Mouse (Mus musculus) megakaryocyte-erythroid progenitor cell, adult 5-6 weeks (primary cell): ENCODE results near the gene Zfyve19. TPM values are rescaled to one million over a fixed set of nuclear protein-coding genes. Genes with fewer than 3 reads are reported as not detected.

Experiments used
- ATAC-seq: replicated peaks from 2 replicates; pipeline ENCODE4 v1.8.0; 2016; ENCODE audit warnings: mild to moderate bottlenecking, inconsistent platforms; ENCODE audit not compliant: severe bottlenecking, poor library complexity, low FRiP score, low TSS enrichment
- total RNA-seq, 2 experiments: library from RNA; stranded (forward) in 1 of 2; stranded (reverse) in 1 of 2; fragments of 200-1000, 215-1000 nt in 1 of 2; fragments of >200 nt in 1 of 2; fragmentation: Nextera tagmentation in 1 of 2; gene quantifications; 2 replicates each; pipeline ENCODE4 v1.2.3; 2014 to 2017

Zfyve19 gene
- total RNA-seq, 2 experiments from 2014 or later: 35.9 to 46.2 TPM

DNA sequence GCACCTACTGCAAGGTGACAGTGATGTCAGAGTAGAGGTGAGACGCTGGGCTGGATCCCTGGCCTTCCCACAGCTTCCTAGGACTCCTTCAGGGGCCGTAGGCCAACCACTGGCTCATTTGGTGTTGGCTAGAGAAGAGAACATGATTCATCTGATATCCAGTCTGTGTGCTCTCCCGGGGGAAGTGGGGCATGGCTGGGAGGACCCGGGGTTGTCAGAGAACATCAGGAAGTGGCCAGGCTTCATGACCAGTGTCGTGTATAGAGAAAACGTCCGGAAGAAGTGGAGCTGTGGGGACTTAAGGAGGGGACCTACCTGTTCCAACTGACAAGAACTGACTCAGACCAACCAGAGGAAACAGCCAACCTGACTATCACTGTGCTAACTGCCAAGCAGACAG, 36.8 kb downstream of the Zfyve19 start:
- ATAC-seq: no peak

GRCm38 (mm10) chr2:119247904-119248303, 39.5 kb downstream of the Zfyve19 start:
- ATAC-seq: no peak

GRCm38 (mm10) chr2:119249592-119250061, 41.2 kb downstream of the Zfyve19 start:
- ATAC-seq: 0 out of 2 replicates have a peak, but pooled peaks have one; percentile 19

GRCm38 (mm10) chr2:119250377-119250776, 42.0 kb downstream of the Zfyve19 start:
- no peak for ATAC-seq

DNA sequence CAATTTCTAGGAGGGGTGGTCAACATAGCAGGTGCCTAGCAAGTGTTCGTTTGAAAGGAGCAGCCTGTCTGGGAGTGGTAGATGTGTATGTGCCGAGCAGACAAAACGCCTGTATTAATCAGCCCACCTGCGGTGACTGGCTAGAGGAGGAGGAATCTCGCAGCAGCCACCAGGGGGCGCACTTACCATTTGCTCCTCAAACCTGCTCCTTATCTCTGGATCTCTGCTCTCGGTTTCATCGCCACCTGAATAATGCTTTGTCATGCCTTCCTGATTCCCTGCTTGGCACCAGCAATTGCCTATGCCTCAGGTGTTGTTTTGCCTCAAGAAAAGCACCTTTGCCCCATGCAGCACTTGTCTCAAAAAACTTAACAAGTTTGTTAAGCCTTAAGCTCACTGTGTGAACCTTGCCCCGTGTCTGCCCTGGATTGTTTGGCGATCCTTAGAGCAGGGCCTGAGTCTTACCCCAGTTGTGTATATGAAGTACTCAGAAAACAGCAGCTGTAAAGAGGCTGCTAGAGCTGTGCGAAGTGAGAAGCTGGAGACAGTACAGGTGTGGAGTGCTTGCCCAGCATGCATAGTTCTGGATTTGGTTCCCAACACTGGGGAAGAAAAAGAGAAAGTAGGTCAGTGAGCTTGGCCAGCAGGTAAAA, 42.5 kb downstream of the Zfyve19 start:
- ATAC-seq: peak; percentile 87

- no peak for ATAC-seq
Observed at GRCm38 (mm10) chr2:119254976-119255375, 46.6 kb downstream of the Zfyve19 start.

DNA sequence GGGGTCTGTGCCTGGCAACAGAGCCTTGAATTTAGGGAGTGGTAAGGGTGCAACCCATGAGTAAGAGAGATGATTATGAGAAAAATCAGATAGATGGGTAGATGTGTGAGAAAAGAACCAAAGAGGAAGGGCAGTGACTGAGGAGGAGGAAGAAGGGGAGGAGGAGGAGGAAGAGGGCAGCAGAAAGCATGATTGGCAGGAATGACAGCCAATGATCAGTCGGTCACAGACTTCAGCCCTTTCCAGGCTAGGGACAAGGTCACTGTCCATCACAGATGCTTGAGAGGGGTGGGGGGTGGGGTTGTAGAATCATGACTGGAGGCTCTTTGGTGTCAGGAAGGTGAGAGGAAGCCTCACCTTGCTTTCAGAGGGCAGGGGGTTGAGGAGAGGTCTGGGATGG, 52.1 kb downstream of the Zfyve19 start:
- no peak for ATAC-seq

DNA sequence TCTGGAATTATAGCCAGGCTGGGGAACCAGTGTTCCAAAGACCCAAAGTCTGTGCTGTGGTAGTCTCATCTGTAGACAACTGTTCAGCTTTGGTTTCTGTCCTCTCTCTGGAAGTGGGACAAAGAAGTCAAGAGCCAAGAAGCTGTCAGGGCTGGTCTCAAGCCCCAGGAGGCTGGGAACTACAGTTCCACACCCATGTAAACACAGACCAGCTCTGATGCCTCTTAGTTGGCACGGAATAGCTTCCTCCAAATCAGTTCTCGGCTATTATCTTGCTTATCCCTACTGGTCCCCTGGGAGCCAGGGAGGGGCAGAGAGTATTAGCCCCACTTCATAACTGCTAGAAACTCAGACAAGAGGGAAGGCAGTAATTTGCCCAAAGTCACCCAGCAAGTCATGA, 52.9 kb downstream of the Zfyve19 start:
- no peak for ATAC-seq

DNA sequence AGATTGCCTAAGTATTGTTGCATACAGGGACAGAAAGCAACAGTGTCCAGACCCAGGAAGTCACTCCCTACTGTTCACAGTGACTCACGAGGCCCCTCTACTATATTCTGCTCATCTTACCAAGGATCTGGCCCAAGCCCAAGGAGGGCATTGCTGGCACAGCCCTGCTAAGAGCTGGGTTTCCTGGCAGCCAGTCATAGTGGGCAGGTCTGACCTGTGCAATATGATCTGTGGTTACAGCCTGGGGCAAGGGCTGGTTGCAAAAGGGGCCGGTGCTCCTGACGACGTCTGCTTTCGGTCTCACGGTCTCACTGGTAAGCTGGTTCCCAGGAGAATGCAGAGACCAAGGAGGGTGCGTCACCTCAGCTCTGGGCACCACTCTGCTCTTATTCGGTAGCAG, 54.6 kb downstream of the Zfyve19 start:
- ATAC-seq: peak; percentile 89

DNA sequence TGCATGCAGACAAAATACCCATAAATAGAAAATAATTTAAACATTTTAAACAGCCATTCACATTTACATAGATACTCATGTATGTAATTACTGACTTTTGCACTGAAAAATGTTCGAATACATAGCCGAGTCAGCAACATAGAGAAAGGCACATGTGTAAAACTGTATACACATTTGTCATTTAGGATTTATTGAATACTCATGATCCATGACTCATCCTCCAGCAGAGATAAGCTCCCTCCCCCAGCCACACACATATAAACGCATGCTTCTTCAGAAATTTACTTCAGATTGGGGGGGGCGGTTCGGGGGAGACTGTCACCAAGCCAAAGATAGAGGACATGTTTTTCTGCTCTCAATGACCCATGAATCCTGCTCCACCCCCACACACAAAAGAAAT, 55.4 kb downstream of the Zfyve19 start:
- ATAC-seq: 0 out of 2 replicates have a peak, but pooled peaks have one; percentile 15

Other genes starting within 250 kb of the Zfyve19 start
- gene Ccdc32, start 179.2 kb upstream of the Zfyve19 start, total RNA-seq (2014; fragmentation: Nextera tagmentation): 15.1 and 18.7 TPM in 2 replicates
- gene Ccdc32, start 179.2 kb upstream of the Zfyve19 start, total RNA-seq (2017): 16.6 and 18.7 TPM in 2 replicates
- gene Rpusd2, start 173.8 kb upstream of the Zfyve19 start, total RNA-seq (2014; fragmentation: Nextera tagmentation): 19.0 and 25.4 TPM in 2 replicates
- 20.1 and 23.0 TPM in 2 replicates for gene Rpusd2, start 173.8 kb upstream of the Zfyve19 start, total RNA-seq (2017)
- 79.0 and 81.2 TPM in 2 replicates for gene Knl1, start 161.5 kb upstream of the Zfyve19 start, total RNA-seq (2014; fragmentation: Nextera tagmentation)
- 89.9 and 91.0 TPM in 2 replicates for gene Knl1, start 161.5 kb upstream of the Zfyve19 start, total RNA-seq (2017)
- 38.1 and 53.7 TPM in 2 replicates for gene Rad51, start 95.8 kb upstream of the Zfyve19 start, total RNA-seq (2014; fragmentation: Nextera tagmentation)
- 28.4 and 33.1 TPM in 2 replicates for gene Rad51, start 95.8 kb upstream of the Zfyve19 start, total RNA-seq (2017)
- 40.0 and 58.7 TPM in 2 replicates for gene Rmdn3, start 51.6 kb upstream of the Zfyve19 start, total RNA-seq (2014; fragmentation: Nextera tagmentation)
- 61.9 and 76.4 TPM in 2 replicates for gene Rmdn3, start 51.6 kb upstream of the Zfyve19 start, total RNA-seq (2017)
- gene Gchfr, start 40.8 kb upstream of the Zfyve19 start, total RNA-seq (2014; fragmentation: Nextera tagmentation): 1.0 TPM in 1 of 2 replicates, not detected in the other
- not detected in 2 replicates for gene Gchfr, start 40.8 kb upstream of the Zfyve19 start, total RNA-seq (2017)
- gene Gm14137, start 34.1 kb upstream of the Zfyve19 start, total RNA-seq (2014; fragmentation: Nextera tagmentation): not detected in 2 replicates
- not detected in 2 replicates for gene Gm14137, start 34.1 kb upstream of the Zfyve19 start, total RNA-seq (2017)
- gene Dnajc17, start 178 bp downstream of the Zfyve19 start, total RNA-seq (2014; fragmentation: Nextera tagmentation): 10.3 and 21.8 TPM in 2 replicates
- 39.6 and 52.1 TPM in 2 replicates for gene Dnajc17, start 178 bp downstream of the Zfyve19 start, total RNA-seq (2017)
- gene Ppp1r14d, start 21.3 kb downstream of the Zfyve19 start, total RNA-seq (2014; fragmentation: Nextera tagmentation): not detected in 2 replicates
- gene Ppp1r14d, start 21.3 kb downstream of the Zfyve19 start, total RNA-seq (2017): not detected in 2 replicates
- not detected in 2 replicates for gene Spint1, start 28.7 kb downstream of the Zfyve19 start, total RNA-seq (2014; fragmentation: Nextera tagmentation)
- gene Spint1, start 28.7 kb downstream of the Zfyve19 start, total RNA-seq (2017): 0.42 TPM in 1 of 2 replicates, not detected in the other
- not detected in 2 replicates for gene Rhov, start 62.7 kb downstream of the Zfyve19 start, total RNA-seq (2014; fragmentation: Nextera tagmentation)
- gene Rhov, start 62.7 kb downstream of the Zfyve19 start, total RNA-seq (2017): not detected in 2 replicates
- gene Vps18, start 80.1 kb downstream of the Zfyve19 start, total RNA-seq (2014; fragmentation: Nextera tagmentation): 9.0 and 13.1 TPM in 2 replicates
- 6.5 and 12.4 TPM in 2 replicates for gene Vps18, start 80.1 kb downstream of the Zfyve19 start, total RNA-seq (2017)
- gene Dll4, start 117.2 kb downstream of the Zfyve19 start, total RNA-seq (2014; fragmentation: Nextera tagmentation): not detected in 2 replicates
- gene Dll4, start 117.2 kb downstream of the Zfyve19 start, total RNA-seq (2017): not detected in 2 replicates
- not detected in 2 replicates for gene Chac1, start 142.6 kb downstream of the Zfyve19 start, total RNA-seq (2014; fragmentation: Nextera tagmentation)
- gene Chac1, start 142.6 kb downstream of the Zfyve19 start, total RNA-seq (2017): not detected in 2 replicates